Mouse (Mus musculus): Measurements from ENCODE around the gene Rgs6. TPM values are rescaled to one million over a fixed set of nuclear protein-coding genes. Genes with fewer than 3 reads are reported as not detected.

Gene Rgs6
- polyA plus RNA-seq, 1 experiment from 2014 or later: 0.92 TPM

GRCm38 (mm10) chr12:83000033-83000570 is 412.0 kb downstream of the Rgs6 start:
- 88% methylated on average over 11 of the region's 11 CpGs for WGBS
- ATAC-seq (ENCODE audit: low FRiP score, low TSS enrichment): no peak
- Histone ChIP-seq H3K9ac (ENCODE audit: low read depth, low read length) (no peak overlapping the region), H3K27ac (ENCODE audit: low read depth, low read length) (no peak overlapping the region), H3K4me1 (ENCODE audit: control insufficient read depth, insufficient read depth, low read length) (peaks cover 5% of the 10 kb centered on the region; the same call in 1 of the 2 replicates), H3K4me3 (ENCODE audit: low read length) (no peak overlapping the region), H3K36me3 (ENCODE audit: control insufficient read depth, insufficient read depth, low read length) (no peaks in the 10 kb centered on the region), H3K27me3 (ENCODE audit: control insufficient read depth, insufficient read depth, low read length) (no peaks in the 10 kb centered on the region), H3K4me2 (replicated peaks; ENCODE audit: low read depth, low read length) (no peak overlapping the region), H3K9me3 (ENCODE audit: control insufficient read depth, low read length) (no peaks in the 10 kb centered on the region)

GRCm38 (mm10) chr12:83000957-83001356 is 412.9 kb downstream of the Rgs6 start:
- H3K4me3 ChIP-seq (ENCODE audit: low read length): no peak overlapping the region
- H3K4me1 ChIP-seq (ENCODE audit: control insufficient read depth, insufficient read depth, low read length): no peaks in the 10 kb centered on the region
- no peaks in the 10 kb centered on the region for H3K9me3 ChIP-seq (ENCODE audit: control insufficient read depth, low read length)
- no peaks in the 10 kb centered on the region for H3K36me3 ChIP-seq (ENCODE audit: control insufficient read depth, insufficient read depth, low read length)
- no peak overlapping the region for H3K4me2 ChIP-seq (replicated peaks; ENCODE audit: low read depth, low read length)
- no peak for ATAC-seq (ENCODE audit: low FRiP score, low TSS enrichment)
- H3K27me3 ChIP-seq (ENCODE audit: control insufficient read depth, insufficient read depth, low read length): no peaks in the 10 kb centered on the region
- WGBS: 80% methylated on average over 4 of the region's 4 CpGs
- H3K9ac ChIP-seq (ENCODE audit: low read depth, low read length): no peak overlapping the region
- no peak overlapping the region for H3K27ac ChIP-seq (ENCODE audit: low read depth, low read length)

GRCm38 (mm10) chr12:83004014-83004682 is 416.1 kb downstream of the Rgs6 start:
- ATAC-seq (ENCODE audit: low FRiP score, low TSS enrichment): no peak
- Histone ChIP-seq H3K9ac (ENCODE audit: low read depth, low read length) (no peak overlapping the region), H3K4me1 (ENCODE audit: control insufficient read depth, insufficient read depth, low read length) (no peaks in the 10 kb centered on the region), H3K9me3 (ENCODE audit: control insufficient read depth, low read length) (no peaks in the 10 kb centered on the region), H3K4me2 (replicated peaks; ENCODE audit: low read depth, low read length) (no peak overlapping the region), H3K4me3 (ENCODE audit: low read length) (no peak overlapping the region), H3K27ac (ENCODE audit: low read depth, low read length) (no peak overlapping the region), H3K27me3 (ENCODE audit: control insufficient read depth, insufficient read depth, low read length) (no peaks in the 10 kb centered on the region), H3K36me3 (ENCODE audit: control insufficient read depth, insufficient read depth, low read length) (no peaks in the 10 kb centered on the region)
- WGBS: 76% methylated on average over 9 of the region's 9 CpGs

DNA sequence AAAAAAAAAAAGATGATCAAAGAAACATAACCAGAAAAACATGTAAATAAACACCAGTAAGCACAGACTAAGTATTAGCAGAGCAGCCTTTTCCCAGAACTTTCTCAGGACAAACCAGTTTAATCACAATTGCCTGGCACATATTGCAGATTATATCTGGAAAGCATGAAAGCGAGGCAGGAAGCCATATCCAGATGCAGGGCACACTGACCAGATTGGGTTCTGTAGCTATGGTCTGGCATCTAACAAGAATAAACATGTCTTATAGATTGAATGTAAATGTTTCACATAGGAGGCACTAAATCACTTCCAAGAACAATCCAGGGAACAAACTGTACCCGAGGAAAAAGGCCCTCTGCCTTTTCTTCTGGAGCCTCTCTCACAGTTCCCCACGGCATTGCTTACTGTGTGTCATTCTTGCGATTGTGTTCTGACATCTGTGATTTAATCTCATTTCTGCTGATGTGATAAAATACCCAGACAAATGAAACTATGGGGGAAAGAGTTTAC is 423.0 kb downstream of the Rgs6 start:
- Histone ChIP-seq H3K4me2 (replicated peaks; ENCODE audit: low read depth, low read length) (no peak overlapping the region), H3K4me3 (ENCODE audit: low read length) (no peak overlapping the region), H3K27ac (ENCODE audit: low read depth, low read length) (no peak overlapping the region), H3K36me3 (ENCODE audit: control insufficient read depth, insufficient read depth, low read length) (no peaks in the 10 kb centered on the region), H3K9ac (ENCODE audit: low read depth, low read length) (no peak overlapping the region), H3K4me1 (ENCODE audit: control insufficient read depth, insufficient read depth, low read length) (no peaks in the 10 kb centered on the region), H3K9me3 (ENCODE audit: control insufficient read depth, low read length) (no peaks in the 10 kb centered on the region), H3K27me3 (ENCODE audit: control insufficient read depth, insufficient read depth, low read length) (no peaks in the 10 kb centered on the region)
- WGBS: 82% methylated on average over 4 of the region's 4 CpGs
- ATAC-seq (ENCODE audit: low FRiP score, low TSS enrichment): no peak

DNA sequence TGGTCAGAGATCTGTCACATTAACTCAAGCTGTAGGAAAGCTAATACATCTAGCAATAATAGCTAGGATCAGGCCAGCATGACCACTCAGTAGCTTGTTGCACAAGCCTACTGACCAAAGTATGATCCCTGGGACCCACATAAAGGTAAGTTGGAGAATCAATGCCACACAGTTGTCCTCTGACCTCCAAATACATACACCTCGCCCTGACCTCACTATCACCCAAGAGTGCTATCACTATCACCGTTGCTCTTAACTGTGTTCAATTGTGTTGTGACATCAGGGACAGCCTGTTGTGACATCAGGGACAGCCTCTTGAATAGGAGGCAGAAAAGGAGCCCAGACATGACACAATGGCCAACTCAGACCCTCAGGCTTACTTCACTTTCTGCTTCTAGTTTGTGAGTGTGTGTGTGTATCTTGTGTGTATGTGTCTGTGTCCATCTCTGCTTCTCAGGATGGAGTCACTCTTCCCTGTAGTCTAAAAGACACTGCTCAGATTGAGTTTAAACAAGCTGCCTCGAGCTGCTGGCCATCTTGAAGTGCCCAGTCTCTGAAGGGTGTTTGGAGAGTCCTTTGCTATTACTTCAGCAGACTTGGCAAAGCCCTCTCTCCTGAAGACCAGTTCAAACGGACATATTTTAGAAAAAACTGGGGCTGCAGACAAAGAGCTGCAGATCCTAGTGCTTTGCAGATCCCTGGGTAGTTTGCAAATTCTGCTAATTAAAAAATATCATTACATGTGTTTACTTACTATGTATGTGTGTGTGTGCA is 426.0 kb downstream of the Rgs6 start:
- Histone ChIP-seq H3K36me3 (ENCODE audit: control insufficient read depth, insufficient read depth, low read length) (no peaks in the 10 kb centered on the region), H3K4me2 (replicated peaks; ENCODE audit: low read depth, low read length) (no peak overlapping the region), H3K9ac (ENCODE audit: low read depth, low read length) (no peak overlapping the region), H3K4me1 (ENCODE audit: control insufficient read depth, insufficient read depth, low read length) (no peaks in the 10 kb centered on the region), H3K4me3 (ENCODE audit: low read length) (no peak overlapping the region), H3K27me3 (ENCODE audit: control insufficient read depth, insufficient read depth, low read length) (no peaks in the 10 kb centered on the region), H3K9me3 (ENCODE audit: control insufficient read depth, low read length) (no peaks in the 10 kb centered on the region), H3K27ac (ENCODE audit: low read depth, low read length) (no peak overlapping the region)
- ATAC-seq (ENCODE audit: low FRiP score, low TSS enrichment): no peak
- WGBS: 78% methylated on average over 4 of the region's 4 CpGs

GRCm38 (mm10) chr12:83014848-83015247 is 426.8 kb downstream of the Rgs6 start:
- Histone ChIP-seq H3K36me3 (ENCODE audit: control insufficient read depth, insufficient read depth, low read length) (no peaks in the 10 kb centered on the region), H3K9ac (ENCODE audit: low read depth, low read length) (no peak overlapping the region), H3K4me3 (ENCODE audit: low read length) (no peak overlapping the region), H3K4me1 (ENCODE audit: control insufficient read depth, insufficient read depth, low read length) (no peaks in the 10 kb centered on the region), H3K27me3 (ENCODE audit: control insufficient read depth, insufficient read depth, low read length) (no peaks in the 10 kb centered on the region), H3K27ac (ENCODE audit: low read depth, low read length) (no peak overlapping the region), H3K4me2 (replicated peaks; ENCODE audit: low read depth, low read length) (no peak overlapping the region), H3K9me3 (ENCODE audit: control insufficient read depth, low read length) (no peaks in the 10 kb centered on the region)
- WGBS: 35% methylated on average over 2 of the region's 2 CpGs
- ATAC-seq (ENCODE audit: low FRiP score, low TSS enrichment): no peak

DNA sequence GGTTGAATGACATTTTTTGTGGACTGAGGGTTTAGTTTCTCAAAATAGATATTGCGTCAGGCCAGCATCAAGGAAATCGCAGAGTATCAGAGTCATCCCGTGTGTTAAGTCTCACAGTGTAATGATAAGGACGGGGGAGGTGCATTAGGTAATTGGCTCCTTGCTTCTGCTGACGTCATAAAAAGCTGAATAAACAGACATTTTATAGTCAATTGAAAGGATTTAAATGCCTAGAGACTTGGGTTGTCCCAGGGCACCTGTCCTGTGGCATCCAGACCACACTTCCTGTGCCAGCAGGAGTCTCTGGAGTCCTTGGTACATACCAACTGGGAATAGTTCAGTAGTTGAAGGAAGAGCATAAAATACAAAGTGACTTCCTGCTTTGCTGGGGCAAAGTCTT is 427.3 kb downstream of the Rgs6 start:
- ATAC-seq (ENCODE audit: low FRiP score, low TSS enrichment): no peak
- Histone ChIP-seq H3K9ac (ENCODE audit: low read depth, low read length) (no peak overlapping the region), H3K4me3 (ENCODE audit: low read length) (no peak overlapping the region), H3K4me2 (replicated peaks; ENCODE audit: low read depth, low read length) (no peak overlapping the region), H3K27ac (ENCODE audit: low read depth, low read length) (no peak overlapping the region), H3K36me3 (ENCODE audit: control insufficient read depth, insufficient read depth, low read length) (no peaks in the 10 kb centered on the region), H3K9me3 (ENCODE audit: control insufficient read depth, low read length) (no peaks in the 10 kb centered on the region), H3K4me1 (ENCODE audit: control insufficient read depth, insufficient read depth, low read length) (no peaks in the 10 kb centered on the region), H3K27me3 (ENCODE audit: control insufficient read depth, insufficient read depth, low read length) (no peaks in the 10 kb centered on the region)
- WGBS: 56% methylated on average over 5 of the region's 5 CpGs

- 87% methylated on average over 6 of the region's 6 CpGs for WGBS
- H3K27ac ChIP-seq (ENCODE audit: low read depth, low read length): no peak overlapping the region
- H3K4me2 ChIP-seq (replicated peaks; ENCODE audit: low read depth, low read length): no peak overlapping the region
- no peak overlapping the region for H3K4me3 ChIP-seq (ENCODE audit: low read length)
- ATAC-seq (ENCODE audit: low FRiP score, low TSS enrichment): no peak
- no peaks in the 10 kb centered on the region for H3K27me3 ChIP-seq (ENCODE audit: control insufficient read depth, insufficient read depth, low read length)
- no peaks in the 10 kb centered on the region for H3K9me3 ChIP-seq (ENCODE audit: control insufficient read depth, low read length)
- no peak overlapping the region for H3K9ac ChIP-seq (ENCODE audit: low read depth, low read length)
- no peaks in the 10 kb centered on the region for H3K36me3 ChIP-seq (ENCODE audit: control insufficient read depth, insufficient read depth, low read length)
- H3K4me1 ChIP-seq (ENCODE audit: control insufficient read depth, insufficient read depth, low read length): no peaks in the 10 kb centered on the region
These were observed 428.4 kb downstream of the Rgs6 start for GRCm38 (mm10) chr12:83016486-83016885.

GRCm38 (mm10) chr12:83018005-83018404 is 429.9 kb downstream of the Rgs6 start:
- H3K4me2 ChIP-seq (replicated peaks; ENCODE audit: low read depth, low read length): no peak overlapping the region
- no peaks in the 10 kb centered on the region for H3K36me3 ChIP-seq (ENCODE audit: control insufficient read depth, insufficient read depth, low read length)
- H3K9me3 ChIP-seq (ENCODE audit: control insufficient read depth, low read length): no peaks in the 10 kb centered on the region
- no peak overlapping the region for H3K9ac ChIP-seq (ENCODE audit: low read depth, low read length)
- ATAC-seq (ENCODE audit: low FRiP score, low TSS enrichment): no peak
- no peaks in the 10 kb centered on the region for H3K4me1 ChIP-seq (ENCODE audit: control insufficient read depth, insufficient read depth, low read length)
- no peaks in the 10 kb centered on the region for H3K27me3 ChIP-seq (ENCODE audit: control insufficient read depth, insufficient read depth, low read length)
- no peak overlapping the region for H3K4me3 ChIP-seq (ENCODE audit: low read length)
- WGBS: 8% methylated on average over 3 of the region's 3 CpGs
- H3K27ac ChIP-seq (ENCODE audit: low read depth, low read length): no peak overlapping the region

Data from kidney, embryonic 14.5 days (tissue).